Mouse (Mus musculus) C2C12 (cell line): ENCODE data around the gene Gm4869. TPM values are rescaled to one million over a fixed set of nuclear protein-coding genes. Genes with fewer than 3 reads are reported as not detected.
"Not testable (repeated sequence)": the region's sequence is repeated elsewhere in the genome, so short reads cannot be mapped to it uniquely, and the experiment has no call there.

Experiments
- H3K27me3 ChIP-seq: one replicate; pipeline ENCODE4 v1.6.1; 2011; ENCODE audit not compliant: control insufficient read depth, insufficient read depth, insufficient read length
- H3K36me3 ChIP-seq: one replicate; pipeline ENCODE4 v1.6.1; 2011; ENCODE audit not compliant: control insufficient read depth, insufficient read depth
- H3K4me3 ChIP-seq: one replicate; pipeline ENCODE4 v1.5.1; 2011; ENCODE audit warnings: mild to moderate bottlenecking, control low read depth; ENCODE audit not compliant: poor library complexity, insufficient read depth, severe bottlenecking
- H3K79me2 ChIP-seq: one replicate; pipeline ENCODE4 v1.6.1; 2011; ENCODE audit not compliant: control insufficient read depth, insufficient read depth
- H3K79me3 ChIP-seq: one replicate; pipeline ENCODE4 v1.6.1; 2011; ENCODE audit warnings: low read depth, control low read depth
- H3ac ChIP-seq: one replicate; pipeline ENCODE3; 2011; ENCODE audit warnings: low read depth; ENCODE audit not compliant: control insufficient read depth, insufficient read length
- CEBPB ChIP-seq: IDR thresholded peaks from one replicate; pipeline ENCODE4 v1.6.1; 2011; ENCODE audit warnings: low read depth, mild to moderate bottlenecking, control low read depth, moderate library complexity
- CTCF ChIP-seq: IDR thresholded peaks from one replicate; pipeline ENCODE4 v1.5.1; 2011; ENCODE audit not compliant: control insufficient read depth, insufficient read depth, insufficient read length
- FOSL1 ChIP-seq: IDR thresholded peaks from one replicate; pipeline ENCODE4 v1.8.0; 2011; ENCODE audit warnings: mild to moderate bottlenecking, low read length; ENCODE audit not compliant: poor library complexity, insufficient read depth, severe bottlenecking
- MAX ChIP-seq: IDR thresholded peaks from one replicate; pipeline ENCODE4 v1.6.1; 2011; ENCODE audit warnings: mild to moderate bottlenecking, control low read depth
- MYOD1 ChIP-seq: IDR thresholded peaks from one replicate; pipeline ENCODE4 v1.6.1; 2011; ENCODE audit warnings: low read depth; ENCODE audit not compliant: control insufficient read depth, insufficient read length
- MYOG ChIP-seq: IDR thresholded peaks from one replicate; pipeline ENCODE4 v1.6.1; 2011; ENCODE audit not compliant: control insufficient read depth, insufficient read length; ENCODE audit errors: extremely low read depth
- USF1 ChIP-seq: IDR thresholded peaks from one replicate; pipeline ENCODE4 v1.6.1; 2011; ENCODE audit warnings: low read depth, mild to moderate bottlenecking, control low read depth, moderate library complexity
- polyA plus RNA-seq: library from polyadenylated mRNA; unstranded; fragments of >200 nt; fragmentation: generic; extraction: Trizol; gene quantifications from one replicate; pipeline ENCODE4 v1.2.1, GENCODE M21; 2012; ENCODE audit warnings: missing spikeins

Gm4869 gene
- polyA plus RNA-seq, 1 experiment = 0.01 TPM

GRCm38 (mm10) chr5:140461476-140461875, 16.0 kb downstream of the Gm4869 start:
- Histone ChIP-seq H3ac (no peak overlapping the region), H3K79me3 (no peaks in the 10 kb centered on the region), H3K4me3 (no peak overlapping the region), H3K79me2 (no peaks in the 10 kb centered on the region), H3K27me3 (no peaks in the 10 kb centered on the region), H3K36me3 (no peaks in the 10 kb centered on the region)
- TF ChIP-seq CTCF = no peak
- no peak for TF ChIP-seq FOSL1
- TF ChIP-seq MYOG = no peak
- no peak for TF ChIP-seq MAX
- TF ChIP-seq USF1 = no peak
- TF ChIP-seq CEBPB = no peak
- TF ChIP-seq MYOD1 = peak; percentile 83

GRCm38 (mm10) chr5:140463151-140463550, 17.7 kb downstream of the Gm4869 start:
- H3K27me3 ChIP-seq, H3K4me3 ChIP-seq, H3K79me3 ChIP-seq, H3ac ChIP-seq, H3K36me3 ChIP-seq, H3K79me2 ChIP-seq: not testable (repeated sequence)

- H3K79me2 ChIP-seq = no peaks in the 10 kb centered on the region
- no peak overlapping the region for H3K4me3 ChIP-seq
Observed at GRCm38 (mm10) chr5:140464943-140465342, 19.5 kb downstream of the Gm4869 start.

GRCm38 (mm10) chr5:140472336-140472735, 26.9 kb downstream of the Gm4869 start:
- Histone ChIP-seq H3K36me3 (no peaks in the 10 kb centered on the region), H3K79me3 (no peaks in the 10 kb centered on the region), H3ac (no peak overlapping the region), H3K27me3 (no peaks in the 10 kb centered on the region), H3K79me2 (no peaks in the 10 kb centered on the region), H3K4me3 (no peak overlapping the region)
- TF ChIP-seq FOSL1 (no peak), MYOG (no peak), CEBPB (no peak), USF1 (no peak), MAX (no peak), MYOD1 (no peak), CTCF (no peak)

More at GRCm38 (mm10) chr5:140464943-140465342, 19.5 kb downstream of the Gm4869 start:
- H3K79me3 ChIP-seq = no peaks in the 10 kb centered on the region
- no peaks in the 10 kb centered on the region for H3K36me3 ChIP-seq
- TF ChIP-seq FOSL1 = no peak
- no peak for TF ChIP-seq MAX
- TF ChIP-seq CTCF = no peak
- no peak for TF ChIP-seq MYOD1
- no peak for TF ChIP-seq CEBPB
- TF ChIP-seq MYOG = no peak
- no peak overlapping the region for H3ac ChIP-seq
- H3K27me3 ChIP-seq = no peaks in the 10 kb centered on the region

GRCm38 (mm10) chr5:140481458-140481857, 36.0 kb downstream of the Gm4869 start:
- Histone ChIP-seq H3K79me3 (no peaks in the 10 kb centered on the region), H3K27me3 (no peaks in the 10 kb centered on the region), H3K4me3 (no peak overlapping the region), H3K79me2 (no peaks in the 10 kb centered on the region), H3K36me3 (no peaks in the 10 kb centered on the region), H3ac (no peak overlapping the region)
- no peak for TF ChIP-seq CTCF
- no peak for TF ChIP-seq MAX
- no peak for TF ChIP-seq FOSL1
- no peak for TF ChIP-seq MYOG
- TF ChIP-seq MYOD1 = no peak
- TF ChIP-seq USF1 = no peak
- TF ChIP-seq CEBPB = no peak

GRCm38 (mm10) chr5:140491142-140491541, 45.7 kb downstream of the Gm4869 start:
- H3K36me3 ChIP-seq = no peaks in the 10 kb centered on the region
- H3ac ChIP-seq = no peak overlapping the region
- no peak overlapping the region for H3K4me3 ChIP-seq
- no peaks in the 10 kb centered on the region for H3K79me2 ChIP-seq
- peaks cover 32% of the 10 kb centered on the region for H3K27me3 ChIP-seq
- TF ChIP-seq CTCF (no peak), FOSL1 (no peak), MAX (no peak), USF1 (no peak), MYOD1 (no peak), CEBPB (no peak), MYOG (no peak)
- no peaks in the 10 kb centered on the region for H3K79me3 ChIP-seq
